Mouse (Mus musculus) right cerebral cortex, postnatal 14 days (tissue): ENCODE results near the gene Ppp1r9a.
A peak's percentile ranks its signal among the peaks of the same experiment; 100 is the strongest.

ENCODE experiments used
- DNase-seq: peaks from one replicate; pipeline ENCODE4 v3.0.0; 2022

Gene Ppp1r9a

GRCm38 (mm10) chr6:4962197-4962596 lies 59.5 kb downstream of the Ppp1r9a start:
- no peak for DNase-seq

- DNase-seq, result no peak
Measured at GRCm38 (mm10) chr6:4963049-4963448, 60.3 kb downstream of the Ppp1r9a start.

GRCm38 (mm10) chr6:4967236-4967635 lies 64.5 kb downstream of the Ppp1r9a start:
- no peak for DNase-seq

GRCm38 (mm10) chr6:4971229-4971628 lies 68.5 kb downstream of the Ppp1r9a start:
- no peak for DNase-seq

- peak; percentile 36 for DNase-seq
Measured at GRCm38 (mm10) chr6:4972808-4973207, 70.1 kb downstream of the Ppp1r9a start.

GRCm38 (mm10) chr6:4973337-4973736 lies 70.6 kb downstream of the Ppp1r9a start:
- no peak for DNase-seq

- DNase-seq, result no peak
Measured at GRCm38 (mm10) chr6:4977515-4977914, 74.8 kb downstream of the Ppp1r9a start.

GRCm38 (mm10) chr6:4978249-4978648 lies 75.5 kb downstream of the Ppp1r9a start:
- no peak for DNase-seq

- DNase-seq, result no peak
Measured at GRCm38 (mm10) chr6:4978897-4979296, 76.2 kb downstream of the Ppp1r9a start.

GRCm38 (mm10) chr6:4980113-4980512 lies 77.4 kb downstream of the Ppp1r9a start:
- no peak for DNase-seq

- no peak for DNase-seq
Measured at GRCm38 (mm10) chr6:4982686-4983162, 80.0 kb downstream of the Ppp1r9a start.

GRCm38 (mm10) chr6:4985668-4986067 lies 83.0 kb downstream of the Ppp1r9a start:
- no peak for DNase-seq

GRCm38 (mm10) chr6:4987084-4987483 lies 84.4 kb downstream of the Ppp1r9a start:
- DNase-seq, result no peak

- no peak for DNase-seq
Measured at GRCm38 (mm10) chr6:4988688-4989087, 86.0 kb downstream of the Ppp1r9a start.

- no peak for DNase-seq
Measured at GRCm38 (mm10) chr6:4992308-4992707, 89.6 kb downstream of the Ppp1r9a start.

- DNase-seq, result no peak
Measured at GRCm38 (mm10) chr6:4993600-4994160, 91.0 kb downstream of the Ppp1r9a start.

GRCm38 (mm10) chr6:4994161-4994919 lies 91.6 kb downstream of the Ppp1r9a start:
- DNase-seq, result no peak

- no peak for DNase-seq
Measured at GRCm38 (mm10) chr6:4997599-4997998, 94.9 kb downstream of the Ppp1r9a start.

GRCm38 (mm10) chr6:4998929-4999328 lies 96.2 kb downstream of the Ppp1r9a start:
- no peak for DNase-seq

- DNase-seq, result no peak
Measured at GRCm38 (mm10) chr6:5000788-5001187, 98.1 kb downstream of the Ppp1r9a start.

- DNase-seq, result no peak
Measured at GRCm38 (mm10) chr6:5005491-5006275, 103.0 kb downstream of the Ppp1r9a start.

GRCm38 (mm10) chr6:5006283-5006946 lies 103.7 kb downstream of the Ppp1r9a start:
- no peak for DNase-seq

GRCm38 (mm10) chr6:5008166-5008565 lies 105.4 kb downstream of the Ppp1r9a start:
- DNase-seq, result no peak
